Mouse (Mus musculus): ENCODE measurements at regions not wholly inside any gene's neighbourhood (a gene's known extent, or its start where the extent isn't known, plus 50 kb on each side); places are given as distances from the start of the nearest gene placed in this dataset.

DNA sequence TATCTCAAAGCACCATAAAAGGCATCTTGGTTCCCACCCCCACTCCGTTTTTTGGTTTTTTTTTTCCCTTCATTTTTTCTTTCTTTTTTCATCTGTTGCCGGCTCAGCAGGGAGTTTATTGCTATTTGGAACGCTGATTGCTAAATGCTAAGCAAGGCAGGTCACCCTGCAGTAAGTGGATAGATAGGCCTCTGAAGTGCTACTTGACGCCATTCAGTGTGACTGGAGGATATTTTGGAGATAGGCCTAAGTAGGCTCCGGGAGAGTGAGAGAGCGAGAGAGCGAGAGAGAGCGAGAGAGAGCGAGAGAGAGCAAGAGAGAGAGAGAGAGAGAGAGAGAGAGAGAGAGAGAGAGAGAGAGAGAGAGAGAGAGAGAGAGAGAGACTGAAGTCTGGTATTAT lies 90.3 kb upstream of the Lsm14a start:
- H3K4me3 ChIP-seq (ENCODE audit: low read depth, low read length), result no peak overlapping the region
- H3K4me1 ChIP-seq (ENCODE audit: insufficient read depth, low read depth, low read length), result no peaks in the 10 kb centered on the region
- no peaks in the 10 kb centered on the region for H3K36me3 ChIP-seq (replicated peaks)
- TF ChIP-seq CTCF (IDR thresholded peaks at IDR 0.05; ENCODE audit: low read depth, low read length) (no peak), GATA2 (IDR thresholded peaks at IDR 0.05; ENCODE audit: borderline replicate concordance, low read depth, low read length) (no peak), GATA1 (IDR thresholded peaks at IDR 0.05; ENCODE audit: borderline replicate concordance, low read length) (no peak), TAL1 (conservative IDR thresholded peaks at IDR 0.05; ENCODE audit: low read depth, low read length) (no peak)
- ATAC-seq (ENCODE audit: extremely low read depth, insufficient number of reproducible peaks, low FRiP score, poor library complexity, severe bottlenecking) (no peak), DNase-seq (ENCODE audit: low spot score) (no peak)
- no peaks in the 10 kb centered on the region for H3K27me3 ChIP-seq (ENCODE audit: insufficient read depth, low read length)
- peaks cover 12% of the 10 kb centered on the region for H3K9me3 ChIP-seq (replicated peaks)

- ATAC-seq (ENCODE audit: extremely low read depth, insufficient number of reproducible peaks, low FRiP score, poor library complexity, severe bottlenecking) (no peak), DNase-seq (ENCODE audit: low spot score) (no peak)
- H3K9me3 ChIP-seq (replicated peaks), result peaks cover 10% of the 10 kb centered on the region
- no peaks in the 10 kb centered on the region for H3K4me1 ChIP-seq (ENCODE audit: insufficient read depth, low read depth, low read length)
- no peaks in the 10 kb centered on the region for H3K36me3 ChIP-seq (replicated peaks)
- H3K27me3 ChIP-seq (ENCODE audit: insufficient read depth, low read length), result no peaks in the 10 kb centered on the region
- H3K4me3 ChIP-seq (ENCODE audit: low read depth, low read length), result no peak overlapping the region
- TF ChIP-seq GATA1 (IDR thresholded peaks at IDR 0.05; ENCODE audit: borderline replicate concordance, low read length) (no peak), GATA2 (IDR thresholded peaks at IDR 0.05; ENCODE audit: borderline replicate concordance, low read depth, low read length) (no peak), CTCF (IDR thresholded peaks at IDR 0.05; ENCODE audit: low read depth, low read length) (no peak), TAL1 (conservative IDR thresholded peaks at IDR 0.05; ENCODE audit: low read depth, low read length) (no peak), POLR2AphosphoS5 (IDR thresholded peaks at IDR 0.05; ENCODE audit: insufficient replicate concordance, low read depth, low read length) (no peak)
These were observed 87.7 kb upstream of the Lsm14a start for GRCm38 (mm10) chr7:34480771-34481170.

DNA sequence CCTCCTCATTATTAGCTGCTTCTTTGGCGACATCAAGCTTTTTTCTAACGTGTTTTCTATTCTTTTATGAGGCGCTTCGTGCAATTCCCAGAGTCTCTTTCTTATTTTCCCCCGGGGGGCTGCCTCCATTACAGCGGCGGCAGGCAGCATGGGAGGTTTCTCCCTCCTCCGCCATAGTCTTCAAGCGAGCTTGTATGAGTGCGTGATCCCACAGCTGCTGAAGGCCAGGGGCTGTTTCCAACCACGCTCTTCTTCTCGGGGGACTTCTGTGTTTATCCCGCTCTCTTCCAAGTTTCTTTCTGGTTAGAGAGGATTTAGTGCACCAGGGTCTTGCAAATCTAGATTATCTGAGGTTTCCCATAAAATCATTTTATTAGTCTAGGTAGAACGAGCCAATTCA lies 77.9 kb upstream of the Lsm14a start:
- Histone ChIP-seq H3K27me3 (ENCODE audit: insufficient read depth, low read length) (no peaks in the 10 kb centered on the region), H3K4me1 (ENCODE audit: insufficient read depth, low read depth, low read length) (no peaks in the 10 kb centered on the region), H3K9me3 (replicated peaks) (peaks cover under 1% of the 10 kb centered on the region; the same call in 1 of the 2 replicates), H3K36me3 (replicated peaks) (no peaks in the 10 kb centered on the region), H3K4me3 (ENCODE audit: low read depth, low read length) (no peak overlapping the region)
- ATAC-seq (ENCODE audit: extremely low read depth, insufficient number of reproducible peaks, low FRiP score, poor library complexity, severe bottlenecking) (no peak), DNase-seq (ENCODE audit: low spot score) (no peak)
- TF ChIP-seq TAL1 (conservative IDR thresholded peaks at IDR 0.05; ENCODE audit: low read depth, low read length) (no peak), CTCF (IDR thresholded peaks at IDR 0.05; ENCODE audit: low read depth, low read length) (no peak), GATA2 (IDR thresholded peaks at IDR 0.05; ENCODE audit: borderline replicate concordance, low read depth, low read length) (no peak), POLR2AphosphoS5 (IDR thresholded peaks at IDR 0.05; ENCODE audit: insufficient replicate concordance, low read depth, low read length) (no peak), GATA1 (IDR thresholded peaks at IDR 0.05; ENCODE audit: borderline replicate concordance, low read length) (no peak)

DNA sequence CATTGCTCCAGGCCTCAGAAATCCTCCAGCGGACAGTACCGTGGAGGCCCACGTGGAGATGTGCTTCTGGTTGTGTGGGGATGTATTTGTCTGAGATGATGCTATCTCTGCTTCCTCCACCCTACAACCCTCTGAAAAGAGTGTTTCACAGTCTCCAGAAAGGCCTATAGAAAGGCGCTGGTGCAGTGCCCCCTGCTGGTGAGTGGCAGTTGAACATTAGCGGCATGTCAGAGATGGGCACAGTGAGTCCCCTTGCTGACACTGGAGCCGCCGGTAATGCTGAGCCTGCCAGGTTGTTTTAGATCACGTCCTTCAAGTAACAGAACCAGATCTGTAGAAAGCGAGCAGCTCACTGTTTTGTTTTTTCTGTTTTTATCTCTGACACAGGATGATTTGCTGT lies 69.0 kb upstream of the Lsm14a start:
- DNase-seq (ENCODE audit: low spot score) (no peak), ATAC-seq (ENCODE audit: extremely low read depth, insufficient number of reproducible peaks, low FRiP score, poor library complexity, severe bottlenecking) (no peak)
- TF ChIP-seq CTCF (IDR thresholded peaks at IDR 0.05; ENCODE audit: low read depth, low read length), result no peak
- TF ChIP-seq GATA1 (IDR thresholded peaks at IDR 0.05; ENCODE audit: borderline replicate concordance, low read length), result no peak
- TF ChIP-seq POLR2AphosphoS5 (IDR thresholded peaks at IDR 0.05; ENCODE audit: insufficient replicate concordance, low read depth, low read length), result no peak
- no peak for TF ChIP-seq TAL1 (conservative IDR thresholded peaks at IDR 0.05; ENCODE audit: low read depth, low read length)
- no peak for TF ChIP-seq GATA2 (IDR thresholded peaks at IDR 0.05; ENCODE audit: borderline replicate concordance, low read depth, low read length)
- H3K4me1 ChIP-seq (ENCODE audit: insufficient read depth, low read depth, low read length), result no peaks in the 10 kb centered on the region
- no peak overlapping the region for H3K4me3 ChIP-seq (ENCODE audit: low read depth, low read length)
- H3K27me3 ChIP-seq (ENCODE audit: insufficient read depth, low read length), result no peaks in the 10 kb centered on the region
- H3K36me3 ChIP-seq (replicated peaks), result no peaks in the 10 kb centered on the region
- H3K9me3 ChIP-seq (replicated peaks), result peaks cover 3% of the 10 kb centered on the region; the same call in 1 of the 2 replicates

DNA sequence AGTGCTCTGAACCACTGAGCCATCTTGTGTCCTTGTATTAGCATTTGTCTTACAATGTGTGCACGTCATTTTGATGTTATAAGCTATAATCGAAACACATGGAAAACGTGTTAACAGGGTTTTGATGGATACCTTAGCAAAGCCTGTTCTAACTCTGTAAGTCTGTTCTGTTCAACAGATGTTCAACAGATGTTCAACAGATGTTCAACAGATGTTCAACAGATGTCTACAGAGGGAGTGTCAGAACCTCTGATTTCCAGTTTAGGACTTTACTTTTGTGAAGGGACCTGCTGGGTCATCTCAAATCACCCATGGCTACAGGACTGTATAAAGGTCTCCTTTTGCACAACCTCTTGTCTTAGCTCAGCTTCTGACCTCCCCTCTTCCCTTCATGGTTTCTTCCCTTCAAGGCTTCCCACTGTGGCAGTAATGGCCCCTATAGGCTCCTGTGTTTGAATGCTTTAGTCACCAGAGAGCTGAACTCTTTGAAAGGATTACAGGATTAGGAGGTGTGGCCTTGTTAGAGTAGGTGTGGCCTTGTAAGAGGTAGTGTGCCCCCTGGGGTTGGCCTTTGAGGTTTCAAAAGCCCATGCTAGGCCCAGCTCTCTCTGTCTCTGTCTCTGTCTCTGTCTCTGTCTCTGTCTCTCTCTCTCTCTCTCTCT lies 66.8 kb upstream of the Lsm14a start:
- no peak for ATAC-seq (ENCODE audit: extremely low read depth, insufficient number of reproducible peaks, low FRiP score, poor library complexity, severe bottlenecking)
- TF ChIP-seq CTCF (IDR thresholded peaks at IDR 0.05; ENCODE audit: low read depth, low read length), result no peak
- no peak for TF ChIP-seq POLR2AphosphoS5 (IDR thresholded peaks at IDR 0.05; ENCODE audit: insufficient replicate concordance, low read depth, low read length)
- no peak for TF ChIP-seq TAL1 (conservative IDR thresholded peaks at IDR 0.05; ENCODE audit: low read depth, low read length)
- no peak for TF ChIP-seq GATA2 (IDR thresholded peaks at IDR 0.05; ENCODE audit: borderline replicate concordance, low read depth, low read length)
- TF ChIP-seq GATA1 (IDR thresholded peaks at IDR 0.05; ENCODE audit: borderline replicate concordance, low read length), result no peak
- Histone ChIP-seq H3K4me1 (ENCODE audit: insufficient read depth, low read depth, low read length) (no peaks in the 10 kb centered on the region), H3K36me3 (replicated peaks) (no peaks in the 10 kb centered on the region), H3K9me3 (replicated peaks) (peaks cover 3% of the 10 kb centered on the region; the same call in 1 of the 2 replicates), H3K4me3 (ENCODE audit: low read depth, low read length) (no peak overlapping the region), H3K27me3 (ENCODE audit: insufficient read depth, low read length) (no peaks in the 10 kb centered on the region)
- no peak for DNase-seq (ENCODE audit: low spot score)

GRCm38 (mm10) chr7:34458851-34459250 lies 65.7 kb upstream of the Lsm14a start:
- Histone ChIP-seq H3K4me1 (ENCODE audit: insufficient read depth, low read depth, low read length) (no peaks in the 10 kb centered on the region), H3K36me3 (replicated peaks) (no peaks in the 10 kb centered on the region), H3K9me3 (replicated peaks) (peaks cover 3% of the 10 kb centered on the region; the same call in 1 of the 2 replicates), H3K4me3 (ENCODE audit: low read depth, low read length) (no peak overlapping the region), H3K27me3 (ENCODE audit: insufficient read depth, low read length) (no peaks in the 10 kb centered on the region)
- TF ChIP-seq POLR2AphosphoS5 (IDR thresholded peaks at IDR 0.05; ENCODE audit: insufficient replicate concordance, low read depth, low read length) (no peak), GATA1 (IDR thresholded peaks at IDR 0.05; ENCODE audit: borderline replicate concordance, low read length) (no peak), GATA2 (IDR thresholded peaks at IDR 0.05; ENCODE audit: borderline replicate concordance, low read depth, low read length) (no peak), TAL1 (conservative IDR thresholded peaks at IDR 0.05; ENCODE audit: low read depth, low read length) (no peak), CTCF (IDR thresholded peaks at IDR 0.05; ENCODE audit: low read depth, low read length) (no peak)
- ATAC-seq (ENCODE audit: extremely low read depth, insufficient number of reproducible peaks, low FRiP score, poor library complexity, severe bottlenecking) (no peak), DNase-seq (ENCODE audit: low spot score) (no peak)
